Mouse (Mus musculus) kidney, adult 11 months (tissue): ENCODE measurements around the gene Zfp110.

Experiments used
- DNase-seq: peaks from one replicate; pipeline ENCODE4 v3.0.0; 2022

The Zfp110 gene

GRCm38 (mm10) chr7:12897655-12898410 lies 63.3 kb downstream of the Zfp110 start, which contains the start of gene Zscan22:
TSS of gene Zscan22 (plus strand) at chr7:12897815.
- peak; percentile 96 for DNase-seq
